Mouse (Mus musculus) induced T-regulatory cell, adult 2 months (primary cell): ENCODE measurements around the gene Gm11567.
"Not testable (repeated sequence)": the region's sequence is repeated elsewhere in the genome, so short reads cannot be mapped to it uniquely, and the experiment has no call there.

Experiments
- DNase-seq: peaks from one replicate; pipeline ENCODE4 v3.0.0-alpha.2; 2012; ENCODE audit warnings: low read depth

Gm11567 gene

GRCm38 (mm10) chr11:99878887-99879286 lies at the start of gene Gm11567:
Gene Gm11567 (plus strand): TSS chr11:99879187.
- DNase-seq: not testable (repeated sequence)

GRCm38 (mm10) chr11:99837966-99838365 lies 41.0 kb upstream of the Gm11567 start, which contains the start of gene 2300003K06Rik:
Gene 2300003K06Rik (minus strand): TSS chr11:99838066.
- DNase-seq: no peak

GRCm38 (mm10) chr11:99842185-99842584 lies 36.8 kb upstream of the Gm11567 start:
- DNase-seq: no peak

GRCm38 (mm10) chr11:99846746-99847145 lies 32.2 kb upstream of the Gm11567 start:
- no peak for DNase-seq

- DNase-seq: no peak
These were observed 27.5 kb upstream of the Gm11567 start, which contains the start of gene Krtap4-16 for GRCm38 (mm10) chr11:99851508-99851907. Gene Krtap4-16 (minus strand): TSS chr11:99851608.

GRCm38 (mm10) chr11:99854121-99854520 lies 24.9 kb upstream of the Gm11567 start:
- DNase-seq: no peak

GRCm38 (mm10) chr11:99857617-99858016 lies 21.4 kb upstream of the Gm11567 start, which contains the start of gene Gm11568:
Gene Gm11568 (plus strand): TSS chr11:99857917.
- DNase-seq: no peak

- no peak for DNase-seq
These were observed 20.2 kb upstream of the Gm11567 start for GRCm38 (mm10) chr11:99858761-99859160.

- not testable (repeated sequence) for DNase-seq
These were observed 14.8 kb upstream of the Gm11567 start, which contains the start of gene Gm11559 for GRCm38 (mm10) chr11:99864176-99864575. Gene Gm11559 (plus strand): TSS chr11:99864476.

GRCm38 (mm10) chr11:99873089-99873488 lies 5.9 kb upstream of the Gm11567 start, which contains the start of gene Krtap9-1:
Gene Krtap9-1 (plus strand): TSS chr11:99873389.
- not testable (repeated sequence) for DNase-seq

GRCm38 (mm10) chr11:99907620-99908019 lies 28.6 kb downstream of the Gm11567 start, which contains the start of gene Krtap31-1:
Gene Krtap31-1 (plus strand): TSS chr11:99907920.
- DNase-seq: no peak

GRCm38 (mm10) chr11:99914451-99914850 lies 35.5 kb downstream of the Gm11567 start, which contains the start of gene Gm11565:
Gene Gm11565 (plus strand): TSS chr11:99914751.
- DNase-seq: no peak
